Mouse (Mus musculus) brain, embryonic 14.5 days (tissue): ENCODE measurements around the gene Akna.

ENCODE experiments used
- CTCF ChIP-seq: fragments of 200-500 bp; IDR thresholded peaks from 2 replicates; pipeline ENCODE4 v1.5.1; 2012; ENCODE audit warnings: inconsistent platforms, mild to moderate bottlenecking, moderate library complexity, borderline replicate concordance; ENCODE audit not compliant: insufficient read depth, insufficient read length; ENCODE audit errors: extremely low read depth
- POLR2A ChIP-seq: fragments of 200-500 bp; IDR thresholded peaks from 2 replicates; pipeline ENCODE4 v1.6.1; 2012; ENCODE audit warnings: mild to moderate bottlenecking, inconsistent platforms, borderline replicate concordance; ENCODE audit not compliant: poor library complexity, insufficient read depth, insufficient read length, severe bottlenecking; ENCODE audit errors: extremely low read depth

GRCm38 (mm10) chr4:63443101-63443500 is 39.9 kb upstream of the Akna start:
- TF ChIP-seq POLR2A (no peak), CTCF (no peak)
